Mouse (Mus musculus): ENCODE measurements around the gene Tnxb. TPM values are rescaled to one million over a fixed set of nuclear protein-coding genes. Genes with fewer than 3 reads are reported as not detected.
"Not testable (repeated sequence)": the region's sequence is repeated elsewhere in the genome, so short reads cannot be mapped to it uniquely, and the experiment has no call there.

Gene Tnxb
- polyA plus RNA-seq, 1 experiment from 2014 or later, result 0.62 TPM

GRCm38 (mm10) chr17:34723066-34723465, 52.7 kb downstream of the Tnxb start:
- H3K4me1 ChIP-seq (replicated peaks; ENCODE audit: control insufficient read depth, insufficient read depth, low read length), result no peaks in the 10 kb centered on the region
- H3K4me3 ChIP-seq (ENCODE audit: low read length), result no peak overlapping the region
- H3K27ac ChIP-seq (ENCODE audit: low read length), result no peak overlapping the region
- 77% methylated on average over 4 of the region's 4 CpGs for WGBS
- H3K9ac ChIP-seq (ENCODE audit: low read length), result no peak overlapping the region
- H3K9me3 ChIP-seq (ENCODE audit: control insufficient read depth, low read length), result peaks cover 2% of the 10 kb centered on the region; the same call in 1 of the 2 replicates
- ATAC-seq (ENCODE audit: low read depth), result no peak
- H3K4me2 ChIP-seq (ENCODE audit: low read depth, low read length), result no peak overlapping the region
- no peaks in the 10 kb centered on the region for H3K27me3 ChIP-seq (ENCODE audit: control insufficient read depth, insufficient read depth, low read depth, low read length)
- H3K36me3 ChIP-seq (ENCODE audit: control insufficient read depth, insufficient read depth, low read length), result no peaks in the 10 kb centered on the region

GRCm38 (mm10) chr17:34727887-34728286, 57.6 kb downstream of the Tnxb start:
- no peak overlapping the region for H3K4me3 ChIP-seq (ENCODE audit: low read length)
- no peaks in the 10 kb centered on the region for H3K27me3 ChIP-seq (ENCODE audit: control insufficient read depth, insufficient read depth, low read depth, low read length)
- H3K4me2 ChIP-seq (ENCODE audit: low read depth, low read length), result no peak overlapping the region
- H3K36me3 ChIP-seq (ENCODE audit: control insufficient read depth, insufficient read depth, low read length), result no peaks in the 10 kb centered on the region
- no peak overlapping the region for H3K27ac ChIP-seq (ENCODE audit: low read length)
- ATAC-seq (ENCODE audit: low read depth), result no peak
- H3K9ac ChIP-seq (ENCODE audit: low read length), result no peak overlapping the region
- WGBS, result 78% methylated on average over 2 of the region's 2 CpGs
- no peaks in the 10 kb centered on the region for H3K4me1 ChIP-seq (replicated peaks; ENCODE audit: control insufficient read depth, insufficient read depth, low read length)
- H3K9me3 ChIP-seq (ENCODE audit: control insufficient read depth, low read length), result peaks cover 2% of the 10 kb centered on the region; the same call in 1 of the 2 replicates

- not testable (repeated sequence) for H3K4me2 ChIP-seq (ENCODE audit: low read depth, low read length); H3K36me3 ChIP-seq (ENCODE audit: control insufficient read depth, insufficient read depth, low read length); H3K4me3 ChIP-seq (ENCODE audit: low read length); H3K9ac ChIP-seq (ENCODE audit: low read length); ATAC-seq (ENCODE audit: low read depth); H3K4me1 ChIP-seq (replicated peaks; ENCODE audit: control insufficient read depth, insufficient read depth, low read length); H3K9me3 ChIP-seq (ENCODE audit: control insufficient read depth, low read length); H3K27me3 ChIP-seq (ENCODE audit: control insufficient read depth, insufficient read depth, low read depth, low read length); H3K27ac ChIP-seq (ENCODE audit: low read length)
- 73% methylated on average over 9 of the region's 11 CpGs for WGBS
These were observed 58.8 kb downstream of the Tnxb start for GRCm38 (mm10) chr17:34729155-34729554.

- 78% methylated on average over 11 of the region's 12 CpGs for WGBS
- not testable (repeated sequence) for H3K4me1 ChIP-seq (replicated peaks; ENCODE audit: control insufficient read depth, insufficient read depth, low read length); ATAC-seq (ENCODE audit: low read depth); H3K4me3 ChIP-seq (ENCODE audit: low read length); H3K4me2 ChIP-seq (ENCODE audit: low read depth, low read length); H3K9me3 ChIP-seq (ENCODE audit: control insufficient read depth, low read length); H3K9ac ChIP-seq (ENCODE audit: low read length); H3K36me3 ChIP-seq (ENCODE audit: control insufficient read depth, insufficient read depth, low read length); H3K27me3 ChIP-seq (ENCODE audit: control insufficient read depth, insufficient read depth, low read depth, low read length); H3K27ac ChIP-seq (ENCODE audit: low read length)
These were observed 59.6 kb downstream of the Tnxb start for GRCm38 (mm10) chr17:34729779-34730553.

- H3K4me1 ChIP-seq (replicated peaks; ENCODE audit: control insufficient read depth, insufficient read depth, low read length); H3K4me3 ChIP-seq (ENCODE audit: low read length); H3K9ac ChIP-seq (ENCODE audit: low read length); H3K36me3 ChIP-seq (ENCODE audit: control insufficient read depth, insufficient read depth, low read length); H3K9me3 ChIP-seq (ENCODE audit: control insufficient read depth, low read length); H3K4me2 ChIP-seq (ENCODE audit: low read depth, low read length); H3K27ac ChIP-seq (ENCODE audit: low read length); ATAC-seq (ENCODE audit: low read depth); H3K27me3 ChIP-seq (ENCODE audit: control insufficient read depth, insufficient read depth, low read depth, low read length): not testable (repeated sequence)
- WGBS, result 74% methylated on average over 5 of the region's 5 CpGs
These were observed 67.1 kb downstream of the Tnxb start for GRCm38 (mm10) chr17:34737466-34737865.

- H3K4me1 ChIP-seq (replicated peaks; ENCODE audit: control insufficient read depth, insufficient read depth, low read length); H3K9ac ChIP-seq (ENCODE audit: low read length); H3K27ac ChIP-seq (ENCODE audit: low read length); H3K4me3 ChIP-seq (ENCODE audit: low read length); ATAC-seq (ENCODE audit: low read depth); H3K4me2 ChIP-seq (ENCODE audit: low read depth, low read length); H3K36me3 ChIP-seq (ENCODE audit: control insufficient read depth, insufficient read depth, low read length); H3K27me3 ChIP-seq (ENCODE audit: control insufficient read depth, insufficient read depth, low read depth, low read length); H3K9me3 ChIP-seq (ENCODE audit: control insufficient read depth, low read length): not testable (repeated sequence)
- 81% methylated on average over 7 of the region's 7 CpGs for WGBS
These were observed 69.4 kb downstream of the Tnxb start for GRCm38 (mm10) chr17:34739708-34740107.

- H3K9me3 ChIP-seq (ENCODE audit: control insufficient read depth, low read length), result no peaks in the 10 kb centered on the region
- H3K4me2 ChIP-seq (ENCODE audit: low read depth, low read length), result no peak overlapping the region
- 68% methylated on average over 4 of the region's 4 CpGs for WGBS
- H3K4me3 ChIP-seq (ENCODE audit: low read length), result no peak overlapping the region
- ATAC-seq (ENCODE audit: low read depth), result no peak
- no peak overlapping the region for H3K9ac ChIP-seq (ENCODE audit: low read length)
- H3K27me3 ChIP-seq (ENCODE audit: control insufficient read depth, insufficient read depth, low read depth, low read length), result no peaks in the 10 kb centered on the region
- H3K4me1 ChIP-seq (replicated peaks; ENCODE audit: control insufficient read depth, insufficient read depth, low read length), result no peaks in the 10 kb centered on the region
- no peak overlapping the region for H3K27ac ChIP-seq (ENCODE audit: low read length)
- H3K36me3 ChIP-seq (ENCODE audit: control insufficient read depth, insufficient read depth, low read length), result no peaks in the 10 kb centered on the region
These were observed 69.9 kb downstream of the Tnxb start for GRCm38 (mm10) chr17:34740280-34740679.

GRCm38 (mm10) chr17:34743719-34744118, 73.4 kb downstream of the Tnxb start, which contains the start of gene C4b:
Gene C4b (minus strand): TSS chr17:34743882.
- no peak for ATAC-seq (ENCODE audit: low read depth)
- no peak within 1 kb of the TSS for H3K27ac ChIP-seq (ENCODE audit: low read length)
- H3K27me3 ChIP-seq (ENCODE audit: control insufficient read depth, insufficient read depth, low read depth, low read length), result no peaks in the 10 kb centered on the region
- no peaks in the 10 kb centered on the region for H3K4me1 ChIP-seq (replicated peaks; ENCODE audit: control insufficient read depth, insufficient read depth, low read length)
- no peak within 1 kb of the TSS for H3K4me2 ChIP-seq (ENCODE audit: low read depth, low read length)
- H3K36me3 ChIP-seq (ENCODE audit: control insufficient read depth, insufficient read depth, low read length), result no peaks in the 10 kb centered on the region
- no peak within 1 kb of the TSS for H3K9ac ChIP-seq (ENCODE audit: low read length)
- peaks cover under 1% of the 10 kb centered on the region; the same call in 1 of the 2 replicates for H3K9me3 ChIP-seq (ENCODE audit: control insufficient read depth, low read length)
- no peak within 1 kb of the TSS for H3K4me3 ChIP-seq (ENCODE audit: low read length)
- WGBS, result 78% methylated on average over 7 of the region's 7 CpGs

GRCm38 (mm10) chr17:34744206-34744605, 73.9 kb downstream of the Tnxb start:
- Histone ChIP-seq H3K9me3 (ENCODE audit: control insufficient read depth, low read length) (peaks cover 6% of the 10 kb centered on the region; the same call in 1 of the 2 replicates), H3K9ac (ENCODE audit: low read length) (no peak overlapping the region), H3K4me1 (replicated peaks; ENCODE audit: control insufficient read depth, insufficient read depth, low read length) (no peaks in the 10 kb centered on the region), H3K4me3 (ENCODE audit: low read length) (no peak overlapping the region), H3K27ac (ENCODE audit: low read length) (no peak overlapping the region), H3K4me2 (ENCODE audit: low read depth, low read length) (no peak overlapping the region), H3K36me3 (ENCODE audit: control insufficient read depth, insufficient read depth, low read length) (no peaks in the 10 kb centered on the region), H3K27me3 (ENCODE audit: control insufficient read depth, insufficient read depth, low read depth, low read length) (no peaks in the 10 kb centered on the region)
- no peak for ATAC-seq (ENCODE audit: low read depth)
- 66% methylated on average over 6 of the region's 6 CpGs for WGBS
